Mouse (Mus musculus) left cerebral cortex, adult 18-20 months (tissue): ENCODE results near the gene Foxa1. TPM values are rescaled to one million over a fixed set of nuclear protein-coding genes. Genes with fewer than 3 reads are reported as not detected.
A peak's percentile ranks its signal among the peaks of the same experiment; 100 is the strongest.

Source experiments
- DNase-seq, 2 experiments: peaks; one replicate each; pipeline ENCODE4 v3.0.0; 2021 to 2022; ENCODE audit warnings: low spot score in 2 of 2, mixed read lengths in 1 of 2
- long read RNA-seq, 2 experiments: library from polyadenylated mRNA; stranded (forward); transcript quantifications; one replicate each; pipeline ENCODE4 v2.0.0; 2021
- total RNA-seq, 2 experiments: library from RNA; stranded (reverse); gene quantifications; 2 replicates each; pipeline ENCODE4 v1.2.3; 2021

Foxa1 gene
- not detected for total RNA-seq
- long read RNA-seq, experiment 1, result 0 reads
- long read RNA-seq, experiment 2, result 0 reads

- no peak for DNase-seq
These were observed at the start of gene Foxa1 for GRCm38 (mm10) chr12:57546415-57547201. Foxa1 (minus strand) TSS chr12:57546916.

DNA sequence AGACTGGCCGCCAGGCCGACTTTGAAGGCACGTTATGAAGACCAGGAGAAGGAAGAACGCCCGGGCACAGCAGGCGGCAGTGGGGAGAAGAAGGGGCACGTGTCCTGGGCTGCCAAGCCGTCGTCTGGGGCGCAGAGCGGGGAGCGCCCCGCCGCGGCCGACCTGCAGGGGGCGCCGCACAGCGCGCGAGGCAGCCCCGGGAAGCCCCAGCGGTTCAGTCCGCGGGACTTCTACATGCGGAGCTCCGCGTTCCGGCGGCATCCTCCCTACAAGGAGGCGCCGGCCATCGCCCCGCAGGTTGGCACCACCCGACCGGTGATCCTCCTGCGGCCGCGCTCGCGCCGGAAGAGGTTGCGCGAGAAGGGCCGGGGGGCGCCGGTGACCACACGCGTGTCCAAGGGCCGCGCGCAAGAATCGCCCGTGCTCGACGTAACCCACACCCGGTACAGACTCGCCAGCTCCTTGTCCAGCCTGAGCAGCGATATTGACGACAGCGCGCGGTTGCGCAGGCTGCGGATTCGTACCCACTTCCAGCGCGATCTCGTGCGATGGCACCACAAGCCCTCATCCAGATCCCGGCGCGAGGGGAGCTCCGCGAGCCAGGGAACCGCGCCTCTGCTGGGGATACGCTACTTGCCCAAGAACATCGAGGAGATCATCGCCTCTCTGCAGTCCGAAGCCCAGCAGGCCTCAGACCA is 29.4 kb upstream of the Foxa1 start:
- DNase-seq, result peak in 1 of 2 experiments; percentile 11

- DNase-seq, result no peak
These were observed 25.7 kb upstream of the Foxa1 start for GRCm38 (mm10) chr12:57572415-57572814.

- DNase-seq, result no peak
These were observed 25.1 kb upstream of the Foxa1 start for GRCm38 (mm10) chr12:57571773-57572172.

- DNase-seq, result no peak
These were observed 17.2 kb upstream of the Foxa1 start, which contains the start of gene Ttc6 for GRCm38 (mm10) chr12:57563909-57564308. Ttc6 (plus strand) TSS chr12:57564113.

DNA sequence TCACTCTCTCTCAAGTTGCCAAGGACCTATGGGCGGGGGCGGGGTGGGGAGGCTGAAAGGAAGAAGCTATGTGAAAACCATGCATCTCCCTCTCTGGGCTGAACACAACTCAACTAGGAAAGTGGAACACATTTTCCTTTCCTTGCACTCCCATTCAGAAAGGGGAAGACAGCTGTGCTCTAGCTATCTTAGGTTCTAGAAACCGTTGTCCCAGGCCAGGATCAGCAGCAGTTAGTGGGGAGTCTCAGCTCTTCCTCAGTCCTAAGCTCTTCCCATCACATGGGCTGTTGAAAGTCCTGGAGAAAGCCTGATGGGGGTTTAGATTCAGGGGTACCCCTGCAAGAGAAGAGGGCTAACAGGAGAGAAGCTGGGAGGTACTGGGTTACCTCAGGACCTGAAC is 7.4 kb upstream of the Foxa1 start:
- no peak for DNase-seq

DNA sequence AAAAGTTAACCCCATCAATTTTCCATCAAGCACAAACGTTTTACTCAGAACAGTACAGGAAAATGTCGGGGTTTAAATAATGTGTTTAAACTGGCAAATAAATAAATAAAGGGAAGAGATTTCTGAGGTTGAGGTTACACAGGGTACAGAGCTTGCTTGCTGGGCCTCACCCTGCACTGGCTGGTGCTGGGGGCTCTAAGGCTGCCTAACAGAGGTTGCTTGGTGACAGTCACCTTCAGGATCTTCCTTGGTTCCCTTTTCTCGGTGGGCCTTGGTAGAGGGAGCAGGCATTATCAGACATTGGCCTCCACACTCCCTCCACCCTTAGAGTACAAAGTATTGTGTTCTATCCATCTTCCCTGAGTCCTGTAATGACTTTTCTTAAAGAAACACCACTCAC is 5.6 kb upstream of the Foxa1 start:
- no peak for DNase-seq

- no peak for DNase-seq
These were observed 4.2 kb upstream of the Foxa1 start for GRCm38 (mm10) chr12:57550881-57551280.

DNA sequence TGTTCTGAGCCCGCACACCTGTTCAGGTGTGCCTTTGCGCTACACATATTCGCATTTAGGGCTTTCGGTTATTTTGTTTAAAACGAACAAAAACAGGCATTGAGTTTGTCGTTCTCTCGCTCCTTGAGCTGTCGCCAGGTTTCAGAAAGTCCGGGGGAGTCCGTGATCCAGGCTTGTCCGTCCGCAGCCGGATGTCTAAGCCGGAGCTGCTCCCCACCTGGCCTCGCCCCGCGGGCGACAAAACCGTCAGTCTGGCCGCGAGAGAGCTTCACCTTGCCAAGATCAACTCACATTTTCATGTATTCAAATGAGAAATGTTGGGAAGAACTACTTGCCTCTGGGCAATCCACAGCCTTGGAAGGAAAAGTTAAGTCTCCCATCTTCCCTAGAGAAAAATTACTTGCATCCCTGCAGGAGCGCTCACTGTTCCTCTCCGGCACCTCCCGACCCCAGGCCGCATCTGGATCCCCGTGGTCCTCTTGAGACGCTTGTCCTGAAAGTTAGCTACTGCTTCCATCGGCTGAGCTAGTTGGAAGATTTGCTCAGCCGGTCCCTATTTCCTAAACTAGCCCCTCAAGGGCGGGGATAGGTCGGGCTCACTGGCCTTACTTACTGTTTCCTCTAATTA is 3.6 kb upstream of the Foxa1 start:
- DNase-seq, result no peak

DNA sequence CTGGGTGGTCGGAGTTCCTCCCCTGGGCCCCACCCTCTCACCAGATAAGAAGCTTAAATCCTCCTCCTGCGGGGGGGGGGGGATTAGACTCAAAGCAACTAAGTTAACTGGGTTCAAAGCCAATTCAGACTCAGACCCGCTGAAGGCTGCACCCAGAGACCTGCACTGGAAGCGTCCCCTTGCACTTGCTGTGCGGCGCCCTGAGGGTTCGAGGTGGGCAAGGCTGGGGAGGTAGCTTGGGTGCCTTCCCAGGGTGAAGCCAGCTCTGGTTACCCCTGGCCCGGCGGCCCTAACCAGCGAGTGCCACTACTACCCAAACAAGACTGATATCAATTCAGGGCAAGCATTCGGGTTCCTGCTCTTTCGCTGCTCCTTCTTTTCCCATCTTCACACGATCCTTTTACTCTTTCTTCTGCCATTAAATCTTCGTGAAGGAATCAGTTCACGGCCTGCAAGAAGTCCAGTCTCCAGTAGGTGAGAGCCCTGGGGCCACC is 3.0 kb upstream of the Foxa1 start:
- no peak for DNase-seq

GRCm38 (mm10) chr12:57548981-57549666 is 2.4 kb upstream of the Foxa1 start:
- DNase-seq, result no peak

GRCm38 (mm10) chr12:57548352-57548980 is 1.8 kb upstream of the Foxa1 start:
- no peak for DNase-seq

GRCm38 (mm10) chr12:57547890-57548289 is 1.2 kb upstream of the Foxa1 start:
- no peak for DNase-seq

GRCm38 (mm10) chr12:57545371-57546241 is 1.1 kb downstream of the Foxa1 start:
- no peak for DNase-seq

DNA sequence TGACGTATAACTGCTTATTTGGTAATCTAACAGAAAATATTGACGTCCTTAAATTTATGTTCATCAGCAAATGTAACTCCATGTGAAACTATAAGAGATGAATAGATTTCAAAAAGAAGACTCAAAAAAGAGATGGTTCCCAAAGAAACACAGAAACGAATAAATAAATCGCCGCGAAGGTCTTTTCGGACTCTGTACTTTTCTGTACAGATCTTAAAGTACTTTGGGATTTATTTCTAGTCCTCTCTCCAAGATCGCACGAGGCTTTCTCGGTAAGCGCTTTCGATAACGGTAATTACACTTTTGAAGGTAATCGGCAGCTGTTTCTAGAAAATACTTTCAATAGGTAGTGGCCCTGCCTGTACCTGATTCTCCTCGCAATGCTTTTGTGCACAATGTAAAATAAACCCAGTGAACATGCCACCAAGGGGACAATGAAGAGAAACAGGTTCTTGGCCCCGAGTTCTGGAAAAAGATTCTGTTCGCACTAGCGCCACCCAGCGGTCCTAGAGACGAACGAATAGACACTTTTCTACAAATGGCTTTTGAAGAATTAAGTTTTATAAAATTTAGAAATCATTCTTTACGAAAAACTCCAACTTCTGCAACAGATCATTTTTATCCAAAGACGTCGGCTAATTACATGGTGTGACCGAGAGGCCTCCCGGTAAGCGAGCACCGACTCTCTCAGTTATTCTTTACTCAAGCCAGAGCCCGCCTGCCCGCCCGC is 1.9 kb downstream of the Foxa1 start:
- peak in 1 of 2 experiments; percentile 18 for DNase-seq

DNA sequence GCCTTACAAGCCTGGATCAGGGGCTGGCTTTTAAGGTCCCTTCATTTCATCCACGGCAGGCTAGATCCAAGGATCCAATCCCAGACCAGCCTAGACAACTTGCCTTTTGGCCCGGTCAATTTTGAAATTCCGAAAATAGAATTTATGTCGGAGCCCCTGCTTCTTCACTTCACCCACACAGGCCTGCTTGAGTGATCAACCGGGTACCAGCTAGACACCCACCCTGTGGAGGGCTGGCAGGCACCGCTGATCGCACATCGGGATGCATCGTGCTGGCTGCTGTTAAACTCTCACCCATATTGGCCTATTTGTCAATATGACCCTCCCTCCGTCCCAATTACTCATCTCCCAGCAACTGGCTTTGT is 3.1 kb downstream of the Foxa1 start:
- DNase-seq, result no peak

DNA sequence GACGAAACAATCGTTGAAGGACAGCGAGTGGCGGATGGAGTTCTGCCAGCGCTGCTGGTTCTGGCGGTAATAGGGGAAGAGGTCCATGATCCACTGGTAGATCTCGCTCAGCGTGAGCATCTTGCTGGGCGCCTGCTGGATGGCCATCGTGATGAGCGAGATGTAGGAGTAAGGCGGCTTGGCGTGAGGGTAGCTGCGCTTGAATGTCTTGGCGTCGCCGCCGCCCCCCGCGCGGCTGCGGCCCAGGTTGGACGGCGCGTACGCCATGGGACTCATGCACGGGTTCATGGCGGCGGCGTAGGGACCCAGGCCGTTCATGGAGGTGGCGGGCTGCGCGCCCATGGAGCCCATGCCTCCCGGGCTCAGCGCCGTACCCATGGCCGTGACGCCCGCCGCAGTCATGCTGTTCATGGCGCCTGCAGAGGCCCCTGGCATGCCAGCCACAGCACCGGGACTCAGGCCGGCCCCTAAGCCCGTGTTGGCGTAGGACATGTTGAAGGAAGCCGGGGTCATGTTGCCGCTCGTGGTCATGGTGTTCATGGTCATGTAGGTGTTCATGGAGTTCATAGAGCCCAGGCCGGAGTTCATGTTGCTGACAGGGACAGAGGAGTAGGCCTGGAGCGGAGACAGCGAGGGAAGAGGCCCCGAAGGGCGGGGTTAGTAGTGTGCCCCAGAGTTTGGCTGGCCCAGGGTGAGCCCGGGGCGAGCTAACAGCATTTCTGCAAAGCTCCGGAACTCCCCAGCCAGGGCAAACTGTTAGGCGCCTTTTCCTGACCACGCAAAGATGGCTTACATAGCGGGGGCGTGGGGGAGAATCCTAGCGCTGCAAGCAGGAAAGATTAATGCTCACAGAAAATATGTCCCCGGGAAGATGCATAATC is 3.7 kb downstream of the Foxa1 start:
- no peak for DNase-seq
